Mouse (Mus musculus): ENCODE results near the gene B4galt2. TPM values are rescaled to one million over a fixed set of nuclear protein-coding genes. Genes with fewer than 3 reads are reported as not detected.

The B4galt2 gene
- polyA plus RNA-seq, 1 experiment from 2014 or later: 26.2 TPM

DNA sequence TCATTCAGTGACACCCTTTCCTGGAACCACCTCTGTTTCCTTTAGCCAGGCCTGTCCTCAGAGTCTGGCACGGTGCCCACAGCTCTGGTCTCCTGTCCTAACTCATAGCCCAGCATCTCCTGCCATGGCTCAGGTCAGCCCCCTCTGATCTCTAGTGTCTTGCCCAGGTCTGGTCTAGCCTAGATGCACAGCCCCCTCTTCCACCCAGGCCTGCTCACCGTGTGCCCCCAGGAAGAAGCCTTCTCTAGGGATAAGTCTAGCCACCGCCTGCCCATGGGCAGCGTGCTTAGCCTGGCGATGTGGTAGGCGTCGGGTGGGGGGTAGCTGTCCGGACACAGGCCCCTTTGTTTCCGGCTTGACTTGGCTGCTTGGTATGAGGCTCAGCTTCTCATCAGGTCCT lies 28.1 kb downstream of the B4galt2 start:
- Histone ChIP-seq H3K27ac (peak overlapping the region; percentile 11; the same call in 1 of the 2 replicates), H3K4me1 (peaks cover 18% of the 10 kb centered on the region; the same call in 1 of the 2 replicates), H3K9me3 (replicated peaks) (no peaks in the 10 kb centered on the region), H3K36me3 (peaks cover 14% of the 10 kb centered on the region; the same call in 1 of the 2 replicates), H3K27me3 (ENCODE audit: low read depth, poor library complexity, severe bottlenecking) (no peaks in the 10 kb centered on the region), H3K4me3 (no peak overlapping the region)
- 89% methylated on average over 9 of the region's 9 CpGs for WGBS
- DNase-seq (ENCODE audit: low spot score): no peak

GRCm38 (mm10) chr4:117852152-117852868 lies 31.0 kb downstream of the B4galt2 start:
- Histone ChIP-seq H3K36me3 (peaks cover 9% of the 10 kb centered on the region; the same call in 1 of the 2 replicates), H3K27ac (no peak overlapping the region), H3K9me3 (replicated peaks) (no peaks in the 10 kb centered on the region), H3K27me3 (ENCODE audit: low read depth, poor library complexity, severe bottlenecking) (peaks cover 5% of the 10 kb centered on the region; the same call in 1 of the 2 replicates), H3K4me3 (no peak overlapping the region), H3K4me1 (peaks cover 20% of the 10 kb centered on the region)
- WGBS: 94% methylated on average over 10 of the region's 10 CpGs
- no peak for DNase-seq (ENCODE audit: low spot score)

DNA sequence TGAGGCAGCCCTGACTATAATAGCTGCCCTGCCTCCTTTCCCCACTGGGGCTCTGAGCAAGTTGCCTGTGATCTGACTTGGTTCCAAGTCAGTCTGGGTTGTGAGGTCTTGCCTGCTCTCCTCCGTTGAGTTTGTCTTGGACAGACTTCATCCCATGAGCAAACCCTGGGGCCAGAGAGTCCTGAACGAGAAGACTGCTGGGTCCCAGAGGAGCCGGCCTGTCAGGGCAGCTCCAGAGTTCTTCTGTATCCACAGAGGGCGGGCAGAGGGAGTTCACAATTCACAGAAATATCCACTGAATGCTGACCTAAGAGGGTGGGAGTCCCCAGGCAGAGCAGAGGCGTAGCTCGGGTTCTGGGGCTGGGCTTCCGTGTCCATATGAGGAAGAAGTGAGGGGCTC lies 32.4 kb downstream of the B4galt2 start:
- WGBS: 83% methylated on average over 7 of the region's 7 CpGs
- H3K9me3 ChIP-seq (replicated peaks): no peaks in the 10 kb centered on the region
- H3K4me1 ChIP-seq: peaks cover 30% of the 10 kb centered on the region
- H3K27me3 ChIP-seq (ENCODE audit: low read depth, poor library complexity, severe bottlenecking): peaks cover 5% of the 10 kb centered on the region; the same call in 1 of the 2 replicates
- no peak for DNase-seq (ENCODE audit: low spot score)
- no peak overlapping the region for H3K27ac ChIP-seq
- no peaks in the 10 kb centered on the region; the same call in 1 of the 2 replicates for H3K36me3 ChIP-seq
- H3K4me3 ChIP-seq: no peak overlapping the region

GRCm38 (mm10) chr4:117850176-117850575 lies 33.1 kb downstream of the B4galt2 start:
- H3K27ac ChIP-seq: no peak overlapping the region
- H3K4me3 ChIP-seq: no peak overlapping the region
- no peak for DNase-seq (ENCODE audit: low spot score)
- 80% methylated on average over 7 of the region's 7 CpGs for WGBS
- peaks cover 5% of the 10 kb centered on the region; the same call in 1 of the 2 replicates for H3K27me3 ChIP-seq (ENCODE audit: low read depth, poor library complexity, severe bottlenecking)
- H3K4me1 ChIP-seq: peaks cover 26% of the 10 kb centered on the region
- H3K36me3 ChIP-seq: peaks cover 6% of the 10 kb centered on the region
- no peaks in the 10 kb centered on the region for H3K9me3 ChIP-seq (replicated peaks)

GRCm38 (mm10) chr4:117849506-117849905 lies 33.8 kb downstream of the B4galt2 start:
- peaks cover 8% of the 10 kb centered on the region for H3K36me3 ChIP-seq
- peaks cover 5% of the 10 kb centered on the region; the same call in 1 of the 2 replicates for H3K27me3 ChIP-seq (ENCODE audit: low read depth, poor library complexity, severe bottlenecking)
- H3K4me1 ChIP-seq: peaks cover 23% of the 10 kb centered on the region
- DNase-seq (ENCODE audit: low spot score): no peak
- H3K4me3 ChIP-seq: no peak overlapping the region
- H3K9me3 ChIP-seq (replicated peaks): no peaks in the 10 kb centered on the region
- H3K27ac ChIP-seq: 0 out of 2 replicates have a peak overlapping the region, but pooled peaks have one; percentile 11
- 78% methylated on average over 5 of the region's 5 CpGs for WGBS

DNA sequence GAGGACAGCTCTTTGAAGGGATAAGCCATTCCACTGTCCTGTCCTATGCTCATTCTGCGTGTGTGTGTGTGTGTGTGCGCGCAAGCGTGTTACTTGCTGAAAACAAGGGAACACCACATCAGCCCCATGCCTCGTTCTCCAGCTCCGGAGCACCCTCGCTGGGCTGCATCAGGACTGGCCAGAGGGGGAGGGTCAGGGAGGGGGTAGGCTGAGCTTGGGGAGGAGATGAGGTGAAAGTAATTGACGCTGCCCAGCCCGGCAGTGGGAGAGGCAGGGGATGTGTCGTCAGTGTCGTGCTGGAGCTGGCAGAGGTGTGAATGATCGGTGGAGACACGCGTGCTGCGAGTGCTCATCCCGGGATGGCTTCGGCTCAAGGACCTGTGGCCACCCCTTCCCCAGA lies 34.2 kb downstream of the B4galt2 start:
- 0 out of 2 replicates have a peak overlapping the region, but pooled peaks have one; percentile 11 for H3K27ac ChIP-seq

GRCm38 (mm10) chr4:117847011-117847410 lies 36.3 kb downstream of the B4galt2 start:
- peaks cover 5% of the 10 kb centered on the region; the same call in 1 of the 2 replicates for H3K27me3 ChIP-seq (ENCODE audit: low read depth, poor library complexity, severe bottlenecking)
- peaks cover 8% of the 10 kb centered on the region for H3K36me3 ChIP-seq
- peaks cover 23% of the 10 kb centered on the region for H3K4me1 ChIP-seq
- no peaks in the 10 kb centered on the region for H3K9me3 ChIP-seq (replicated peaks)
- H3K4me3 ChIP-seq: no peak overlapping the region
- 31% methylated on average over 2 of the region's 2 CpGs for WGBS
- peak; percentile 66 for DNase-seq (ENCODE audit: low spot score)
- peak overlapping the region; percentile 74 for H3K27ac ChIP-seq

More for the DNA sequence above, 34.2 kb downstream of the B4galt2 start:
- WGBS: 54% methylated on average over 17 of the region's 17 CpGs
- Histone ChIP-seq H3K27me3 (ENCODE audit: low read depth, poor library complexity, severe bottlenecking) (peaks cover 5% of the 10 kb centered on the region; the same call in 1 of the 2 replicates), H3K36me3 (peaks cover 8% of the 10 kb centered on the region), H3K4me3 (no peak overlapping the region), H3K9me3 (replicated peaks) (no peaks in the 10 kb centered on the region), H3K4me1 (peaks cover 23% of the 10 kb centered on the region)
- no peak for DNase-seq (ENCODE audit: low spot score)

DNA sequence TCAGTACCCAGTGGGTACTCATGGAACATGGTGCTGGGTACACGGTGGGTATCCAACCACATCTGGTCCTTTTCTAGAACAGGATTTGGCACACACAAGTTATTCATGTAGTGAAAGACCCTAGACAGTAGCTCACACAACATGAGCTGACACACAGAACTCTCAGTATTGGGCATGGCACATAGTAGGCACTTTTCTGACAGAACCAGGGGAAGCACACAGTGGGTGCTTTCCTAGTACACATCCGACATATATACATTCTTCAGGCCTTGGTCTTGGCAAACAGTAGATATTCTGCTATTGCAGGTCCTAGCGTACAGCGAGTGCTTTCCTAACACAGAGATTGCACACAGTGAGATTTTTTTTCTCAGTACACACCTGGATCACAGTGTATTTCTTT lies 37.0 kb downstream of the B4galt2 start:
- H3K27me3 ChIP-seq (ENCODE audit: low read depth, poor library complexity, severe bottlenecking): peaks cover 5% of the 10 kb centered on the region; the same call in 1 of the 2 replicates
- H3K4me3 ChIP-seq: no peak overlapping the region
- H3K36me3 ChIP-seq: peaks cover 8% of the 10 kb centered on the region
- 96% methylated on average over 4 of the region's 4 CpGs for WGBS
- H3K27ac ChIP-seq: peak overlapping the region; percentile 74; the same call in 1 of the 2 replicates
- H3K9me3 ChIP-seq (replicated peaks): no peaks in the 10 kb centered on the region
- H3K4me1 ChIP-seq: peaks cover 23% of the 10 kb centered on the region
- DNase-seq (ENCODE audit: low spot score): no peak

DNA sequence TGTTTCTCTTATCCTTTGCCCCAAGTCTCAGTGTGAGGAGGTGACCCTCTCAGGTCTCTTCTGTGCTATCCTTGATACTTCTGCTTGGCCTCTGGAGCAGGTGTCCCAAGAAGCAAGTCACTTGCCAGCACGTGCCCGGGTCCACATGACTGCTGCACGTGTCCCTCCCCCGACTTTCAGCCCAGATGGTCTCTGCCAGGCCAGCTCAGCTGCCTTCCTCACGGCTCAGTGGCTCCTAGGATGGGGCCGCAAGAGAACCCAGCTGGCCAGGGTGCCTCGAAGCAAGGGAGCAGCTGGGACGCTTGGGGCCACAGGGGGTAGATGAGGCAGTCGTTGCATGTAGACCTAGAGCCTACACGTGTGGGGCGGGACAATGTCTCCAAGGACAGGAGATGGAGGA lies 38.0 kb downstream of the B4galt2 start:
- H3K36me3 ChIP-seq: peaks cover 8% of the 10 kb centered on the region
- peaks cover 24% of the 10 kb centered on the region for H3K4me1 ChIP-seq
- no peaks in the 10 kb centered on the region for H3K9me3 ChIP-seq (replicated peaks)
- H3K4me3 ChIP-seq: no peak overlapping the region
- peaks cover 5% of the 10 kb centered on the region; the same call in 1 of the 2 replicates for H3K27me3 ChIP-seq (ENCODE audit: low read depth, poor library complexity, severe bottlenecking)
- no peak for DNase-seq (ENCODE audit: low spot score)
- H3K27ac ChIP-seq: no peak overlapping the region
- 83% methylated on average over 11 of the region's 11 CpGs for WGBS

DNA sequence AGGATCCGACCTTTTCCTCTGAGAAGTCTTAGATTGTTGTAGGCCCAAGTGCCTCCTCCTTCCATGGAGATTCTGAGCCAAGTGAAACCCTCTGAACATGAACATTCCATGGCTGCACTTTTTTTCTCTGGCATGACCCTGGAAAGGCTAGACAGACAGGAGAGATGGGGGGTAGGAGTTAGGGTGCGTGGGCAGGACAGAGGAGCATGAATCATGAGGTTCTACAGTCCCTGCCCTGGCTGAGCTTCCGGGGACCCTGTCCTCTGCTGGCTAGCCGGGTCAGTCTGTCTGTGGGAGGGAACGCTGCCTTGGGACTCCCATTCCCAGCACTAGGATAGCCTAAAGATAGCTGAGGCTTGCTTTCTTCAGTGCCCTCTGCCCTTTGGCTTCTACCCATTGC lies 38.8 kb downstream of the B4galt2 start:
- no peak for DNase-seq (ENCODE audit: low spot score)
- peaks cover 8% of the 10 kb centered on the region for H3K36me3 ChIP-seq
- peaks cover 5% of the 10 kb centered on the region; the same call in 1 of the 2 replicates for H3K27me3 ChIP-seq (ENCODE audit: low read depth, poor library complexity, severe bottlenecking)
- no peaks in the 10 kb centered on the region for H3K9me3 ChIP-seq (replicated peaks)
- no peak overlapping the region for H3K27ac ChIP-seq
- H3K4me1 ChIP-seq: peaks cover 28% of the 10 kb centered on the region
- WGBS: 87% methylated on average over 5 of the region's 5 CpGs
- no peak overlapping the region for H3K4me3 ChIP-seq

DNA sequence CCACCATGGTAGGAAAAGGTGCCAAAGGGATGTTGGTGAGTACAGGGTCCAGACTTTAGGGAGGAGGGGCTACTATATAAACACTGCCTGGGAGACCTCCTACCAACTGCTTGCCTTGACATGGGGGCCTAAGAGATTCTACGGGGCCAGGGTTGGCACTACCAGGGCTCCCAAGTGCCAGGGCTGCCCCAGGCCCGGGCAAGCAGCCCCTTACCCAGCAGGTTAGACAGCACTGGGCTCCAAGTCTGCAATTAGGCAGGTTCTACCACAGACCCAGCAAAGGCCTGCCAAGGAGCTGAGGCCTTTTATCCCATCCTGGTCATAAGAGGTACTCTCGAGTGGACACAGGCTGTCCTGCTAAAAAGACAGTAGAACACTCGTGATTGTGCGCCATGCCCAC lies 40.2 kb downstream of the B4galt2 start:
- peaks cover 18% of the 10 kb centered on the region for H3K4me1 ChIP-seq
- peaks cover 8% of the 10 kb centered on the region for H3K36me3 ChIP-seq
- WGBS: 94% methylated on average over 5 of the region's 5 CpGs
- no peak overlapping the region for H3K4me3 ChIP-seq
- H3K27me3 ChIP-seq (ENCODE audit: low read depth, poor library complexity, severe bottlenecking): no peaks in the 10 kb centered on the region
- no peaks in the 10 kb centered on the region for H3K9me3 ChIP-seq (replicated peaks)
- no peak overlapping the region for H3K27ac ChIP-seq
- no peak for DNase-seq (ENCODE audit: low spot score)

DNA sequence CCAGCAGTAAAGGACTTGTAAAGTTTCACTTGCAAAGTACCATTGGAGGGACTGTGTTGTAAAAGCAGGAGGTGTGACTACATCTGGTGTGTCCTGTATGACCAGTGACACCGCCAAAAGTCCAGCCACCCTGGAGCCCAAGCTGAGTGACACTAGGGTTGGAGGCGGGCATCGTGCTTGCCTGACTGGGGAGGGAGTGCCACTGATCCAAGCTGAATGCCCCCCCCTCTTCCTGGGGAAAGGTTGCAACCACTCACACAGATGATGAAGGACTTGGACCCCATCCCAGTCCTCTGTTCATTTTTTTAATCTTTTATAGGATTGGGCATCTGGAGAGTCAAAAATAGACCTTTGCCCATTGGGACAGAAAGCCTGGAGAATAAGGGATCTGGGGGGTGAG lies 41.7 kb downstream of the B4galt2 start:
- WGBS: 58% methylated on average over 3 of the region's 3 CpGs
- peaks cover 8% of the 10 kb centered on the region for H3K36me3 ChIP-seq
- no peaks in the 10 kb centered on the region for H3K27me3 ChIP-seq (ENCODE audit: low read depth, poor library complexity, severe bottlenecking)
- DNase-seq (ENCODE audit: low spot score): no peak
- peaks cover 9% of the 10 kb centered on the region for H3K4me1 ChIP-seq
- H3K4me3 ChIP-seq: no peak overlapping the region
- H3K9me3 ChIP-seq (replicated peaks): no peaks in the 10 kb centered on the region
- no peak overlapping the region for H3K27ac ChIP-seq

DNA sequence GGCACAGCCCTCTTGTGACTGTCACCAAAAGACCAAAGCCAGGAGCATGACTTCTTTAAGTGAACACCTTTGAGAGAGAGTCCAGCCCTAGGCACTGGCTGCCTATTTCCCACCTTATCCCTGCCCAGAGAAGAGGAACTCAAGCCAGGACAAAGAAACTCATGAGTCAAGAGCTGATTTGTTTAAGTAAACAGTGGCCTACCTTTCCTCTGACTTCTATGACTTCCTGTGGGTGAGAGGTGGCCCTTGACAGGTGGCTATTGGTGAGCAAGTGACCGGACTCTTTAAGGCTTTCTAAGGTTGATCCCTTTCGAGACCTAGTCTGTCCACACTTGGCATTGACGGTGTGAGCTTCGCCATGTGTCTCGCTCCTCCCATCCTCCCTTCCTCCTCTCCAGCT lies 42.5 kb downstream of the B4galt2 start:
- Histone ChIP-seq H3K36me3 (peaks cover 8% of the 10 kb centered on the region), H3K4me3 (no peak overlapping the region), H3K4me1 (peaks cover 7% of the 10 kb centered on the region; the same call in 1 of the 2 replicates), H3K9me3 (replicated peaks) (no peaks in the 10 kb centered on the region), H3K27me3 (ENCODE audit: low read depth, poor library complexity, severe bottlenecking) (no peaks in the 10 kb centered on the region), H3K27ac (no peak overlapping the region)
- 92% methylated on average over 5 of the region's 5 CpGs for WGBS
- DNase-seq (ENCODE audit: low spot score): no peak

Data from limb, embryonic 10.5 days (tissue).